Mouse (Mus musculus) kidney, embryonic 15.5 days (tissue): ENCODE data around the gene Eml4. TPM values are rescaled to one million over a fixed set of nuclear protein-coding genes. Genes with fewer than 3 reads are reported as not detected.

Source experiments
- ATAC-seq: fragments of 200-750 bp; cut with Nextera tagmentation; replicated peaks from 2 replicates; pipeline ENCODE4 v1.8.0; 2017; ENCODE audit warnings: moderate TSS enrichment; ENCODE audit not compliant: low FRiP score
- H3K27ac ChIP-seq: fragments of 300-500 bp; sonication (generic); 2 replicates; pipeline ENCODE4 v1.5.1; 2015; ENCODE audit warnings: mild to moderate bottlenecking, inconsistent platforms
- H3K27me3 ChIP-seq: fragments of 300-500 bp; sonication (generic); 2 replicates; pipeline ENCODE4 v1.6.1; 2015; ENCODE audit warnings: inconsistent platforms
- H3K36me3 ChIP-seq: fragments of 300-500 bp; sonication (generic); 2 replicates; pipeline ENCODE4 v1.6.1; 2015; ENCODE audit warnings: inconsistent platforms
- H3K4me1 ChIP-seq: fragments of 300-500 bp; sonication (generic); 2 replicates; pipeline ENCODE4 v1.6.1; 2015; ENCODE audit warnings: inconsistent platforms
- H3K4me2 ChIP-seq: fragments of 300-500 bp; sonication (generic); 2 replicates; pipeline ENCODE4 v1.6.1; 2015; ENCODE audit warnings: moderate library complexity, mild to moderate bottlenecking, inconsistent platforms
- H3K4me3 ChIP-seq: fragments of 300-500 bp; sonication (generic); replicated peaks from 2 replicates; pipeline ENCODE4 v1.5.1; 2015; ENCODE audit warnings: mild to moderate bottlenecking, inconsistent platforms
- H3K9ac ChIP-seq: fragments of 300-500 bp; sonication (generic); 2 replicates; pipeline ENCODE4 v1.6.1; 2015; ENCODE audit warnings: mild to moderate bottlenecking, inconsistent platforms
- H3K9me3 ChIP-seq: fragments of 300-500 bp; sonication (generic); replicated peaks from 2 replicates; pipeline ENCODE4 v1.6.1; 2016; ENCODE audit warnings: inconsistent platforms
- WGBS: fragments of 180-500 bp; shearing (Covaris S2); methylation state at CpG from one replicate; pipeline ENCODE4 v1.1.7; 2015; ENCODE audit warnings: mixed read lengths; 5-methylcytosine and 5-hydroxymethylcytosine counted together
- polyA plus RNA-seq: library from polyadenylated mRNA; unstranded; fragments of >200 nt; fragmentation: Nextera tagmentation; extraction: Ambion mirVana; gene quantifications from 2 replicates; pipeline ENCODE4 v1.2.1, GENCODE M21; 2015

Gene Eml4
- polyA plus RNA-seq, 1 experiment from 2014 or later: 37.3 TPM

DNA sequence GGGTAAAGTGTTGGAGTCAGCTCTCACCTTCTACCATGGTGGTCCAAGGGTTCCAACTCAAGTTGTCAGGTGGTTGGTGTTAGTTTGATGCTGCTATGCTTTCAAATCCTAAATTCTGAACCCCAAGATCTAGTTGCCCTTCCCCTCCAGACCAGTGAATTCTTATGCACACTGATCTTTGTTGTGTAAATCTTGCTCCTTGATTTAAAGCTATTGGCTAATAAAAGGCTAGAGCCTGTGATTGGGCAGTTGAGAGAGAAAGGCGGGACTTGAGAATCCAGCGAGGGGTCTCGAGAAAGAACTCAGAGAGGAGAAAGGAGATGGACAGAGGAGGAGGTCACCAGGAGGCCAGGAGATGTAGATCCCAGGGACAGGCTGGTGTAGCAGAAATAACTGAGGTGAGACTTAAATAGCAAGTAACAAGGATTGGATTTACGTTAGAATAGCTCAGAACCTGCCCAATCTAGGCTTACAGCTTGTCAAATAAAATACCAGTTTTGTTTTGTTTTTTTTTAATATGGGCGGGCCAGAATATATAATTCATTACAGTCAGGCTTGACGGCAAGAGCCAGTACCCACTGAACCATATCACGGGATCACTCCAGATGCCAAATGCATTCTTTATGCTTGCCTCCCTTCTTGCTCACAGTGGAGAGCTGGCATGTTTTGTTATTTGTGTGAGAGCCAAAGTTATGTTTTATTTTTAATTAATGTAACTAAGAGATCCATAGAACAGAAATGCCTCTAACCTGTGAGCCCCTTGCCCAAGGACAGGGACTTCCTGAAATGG lies 172.1 kb downstream of the Eml4 start:
- 40% methylated on average over 7 of the region's 7 CpGs for WGBS
- no peak; the same call in 1 of the 2 replicates for ATAC-seq
- no peaks in the 10 kb centered on the region for H3K36me3 ChIP-seq
- H3K4me3 ChIP-seq: no peak overlapping the region
- no peaks in the 10 kb centered on the region for H3K9me3 ChIP-seq
- peak overlapping the region; percentile 5; the same call in 1 of the 2 replicates for H3K4me2 ChIP-seq
- H3K9ac ChIP-seq: no peak overlapping the region
- H3K27me3 ChIP-seq: no peaks in the 10 kb centered on the region
- peaks cover 44% of the 10 kb centered on the region for H3K4me1 ChIP-seq
- peak overlapping the region; percentile 11 for H3K27ac ChIP-seq

DNA sequence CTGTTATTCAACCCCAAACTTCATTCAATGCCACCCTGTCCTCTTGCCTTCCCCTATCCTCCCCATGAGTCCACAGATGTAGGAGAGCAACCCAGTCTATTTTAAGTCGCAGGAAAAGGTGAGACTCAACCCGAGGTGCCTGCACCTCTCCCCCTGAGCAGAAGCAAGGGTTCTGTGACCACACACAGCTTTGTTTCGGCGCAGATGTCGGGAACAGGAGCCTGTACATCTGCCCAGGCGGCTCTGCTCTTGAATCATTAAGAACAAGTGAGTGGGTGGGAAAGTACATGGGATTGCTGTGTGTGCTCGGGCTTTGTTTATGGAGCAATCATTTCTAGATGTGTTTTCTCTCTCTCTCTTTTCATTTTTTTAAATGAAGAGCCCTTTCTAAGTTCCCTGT lies 174.0 kb downstream of the Eml4 start:
- no peak overlapping the region for H3K27ac ChIP-seq
- no peaks in the 10 kb centered on the region for H3K36me3 ChIP-seq
- WGBS: 51% methylated on average over 7 of the region's 7 CpGs
- no peak overlapping the region for H3K4me3 ChIP-seq
- H3K27me3 ChIP-seq: no peaks in the 10 kb centered on the region
- H3K4me2 ChIP-seq: no peak overlapping the region
- H3K4me1 ChIP-seq: peaks cover 56% of the 10 kb centered on the region
- no peak overlapping the region for H3K9ac ChIP-seq
- no peak for ATAC-seq
- no peaks in the 10 kb centered on the region for H3K9me3 ChIP-seq

DNA sequence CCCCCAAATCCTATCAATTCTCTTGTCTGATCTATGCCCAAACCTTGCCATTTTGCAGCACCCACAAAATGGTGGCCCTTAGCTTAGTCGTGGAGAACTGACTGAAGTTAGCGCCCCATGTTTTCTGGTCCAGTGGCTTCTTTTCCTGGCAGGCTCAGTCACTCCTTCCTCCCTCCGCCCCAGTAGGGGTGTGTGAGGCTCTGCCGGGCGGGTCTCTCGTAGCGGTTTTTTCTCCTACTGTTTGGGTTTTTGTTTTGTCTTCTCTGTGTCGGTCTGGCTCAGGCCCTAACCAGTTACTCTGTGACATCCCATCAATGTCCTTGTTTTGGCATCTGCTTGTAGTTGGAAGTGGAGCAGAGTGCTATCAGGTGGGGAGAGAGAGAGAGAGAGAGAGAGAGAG lies 174.9 kb downstream of the Eml4 start:
- H3K27ac ChIP-seq: peak overlapping the region; percentile 88
- ATAC-seq: 0 out of 2 replicates have a peak, but pooled peaks have one; percentile 5
- peak overlapping the region; percentile 17 for H3K4me3 ChIP-seq
- H3K4me2 ChIP-seq: peak overlapping the region; percentile 50
- no peaks in the 10 kb centered on the region for H3K36me3 ChIP-seq
- no peaks in the 10 kb centered on the region for H3K9me3 ChIP-seq
- H3K9ac ChIP-seq: no peak overlapping the region
- WGBS: 9% methylated on average over 8 of the region's 8 CpGs
- H3K4me1 ChIP-seq: peaks cover 56% of the 10 kb centered on the region
- H3K27me3 ChIP-seq: no peaks in the 10 kb centered on the region

DNA sequence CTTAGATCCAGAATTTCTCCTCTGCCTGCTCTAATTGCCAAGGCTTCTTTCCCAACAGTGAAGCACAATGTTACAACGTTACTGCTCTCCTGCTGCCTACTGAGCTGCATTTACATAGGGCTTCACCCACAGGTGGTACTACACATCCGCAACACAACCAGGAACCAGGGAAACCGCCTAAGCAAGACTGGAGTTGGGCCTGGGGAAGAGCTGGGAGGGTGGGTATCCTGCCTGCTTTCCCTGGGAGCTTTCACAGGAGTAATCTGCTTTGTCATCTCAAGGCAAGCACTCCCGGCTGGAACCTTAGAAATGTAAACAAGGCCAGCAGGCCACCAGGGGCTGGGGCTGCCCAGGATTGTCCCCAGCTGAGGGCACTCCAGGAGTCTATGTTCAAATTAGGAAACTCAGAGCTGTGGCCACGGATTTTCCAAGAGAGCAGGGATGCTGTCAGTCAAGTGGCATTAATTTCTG lies 175.4 kb downstream of the Eml4 start:
- Histone ChIP-seq H3K27ac (peak overlapping the region; percentile 88), H3K27me3 (no peaks in the 10 kb centered on the region), H3K4me2 (peak overlapping the region; percentile 50), H3K36me3 (no peaks in the 10 kb centered on the region), H3K4me3 (no peak overlapping the region), H3K9ac (no peak overlapping the region; the same call in 1 of the 2 replicates), H3K9me3 (no peaks in the 10 kb centered on the region), H3K4me1 (peaks cover 56% of the 10 kb centered on the region)
- WGBS: 11% methylated on average over 5 of the region's 5 CpGs
- ATAC-seq: peak; percentile 43; the same call in 1 of the 2 replicates

DNA sequence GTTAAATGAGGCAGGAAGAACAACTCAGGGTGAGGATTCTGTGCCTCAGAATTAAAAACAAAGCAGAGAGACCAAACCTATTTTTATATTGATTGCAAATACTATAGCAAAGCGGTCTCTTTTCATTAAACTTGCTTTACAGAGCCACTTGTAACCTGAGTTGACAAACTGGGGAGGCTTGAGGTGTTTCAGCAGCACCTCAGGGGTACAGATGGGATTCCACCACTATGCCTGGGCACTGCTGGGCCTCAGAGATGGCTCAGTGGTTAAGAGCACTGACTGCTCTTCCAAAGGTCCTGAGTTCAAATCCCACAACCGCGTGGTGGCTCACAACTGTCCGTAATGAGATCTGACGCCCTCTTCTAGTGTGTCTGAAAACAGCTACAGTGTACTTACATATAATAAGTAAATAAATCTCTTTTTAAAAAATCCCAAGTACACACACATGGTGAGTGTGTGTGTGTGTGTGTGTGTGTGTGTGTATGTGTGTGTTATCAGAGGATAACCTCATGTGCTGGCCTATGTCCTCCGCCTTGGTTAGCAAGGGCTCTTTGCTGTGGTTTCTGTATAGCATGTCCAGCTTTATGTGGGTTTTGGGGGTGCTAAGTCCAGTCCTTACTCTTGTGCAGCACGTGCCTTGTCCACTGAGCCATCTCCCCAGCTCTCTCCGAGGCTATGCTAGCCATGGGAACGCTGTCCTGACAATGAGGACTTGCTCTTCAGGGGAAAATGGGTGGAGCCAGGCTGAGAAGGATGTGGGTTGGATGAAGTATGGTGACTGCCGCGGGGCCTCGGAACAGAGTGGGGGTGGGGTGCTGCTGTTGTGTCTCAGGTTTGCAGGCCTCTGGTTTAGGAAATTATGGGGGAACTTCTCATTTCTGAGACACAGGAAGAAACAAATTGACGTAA lies 176.1 kb downstream of the Eml4 start:
- H3K4me1 ChIP-seq: peaks cover 56% of the 10 kb centered on the region
- H3K9ac ChIP-seq: no peak overlapping the region
- no peaks in the 10 kb centered on the region for H3K36me3 ChIP-seq
- no peaks in the 10 kb centered on the region for H3K27me3 ChIP-seq
- no peaks in the 10 kb centered on the region for H3K9me3 ChIP-seq
- peak overlapping the region; percentile 53 for H3K4me2 ChIP-seq
- H3K27ac ChIP-seq: peak overlapping the region; percentile 88
- peak; percentile 78 for ATAC-seq
- 27% methylated on average over 13 of the region's 13 CpGs for WGBS
- H3K4me3 ChIP-seq: no peak overlapping the region

DNA sequence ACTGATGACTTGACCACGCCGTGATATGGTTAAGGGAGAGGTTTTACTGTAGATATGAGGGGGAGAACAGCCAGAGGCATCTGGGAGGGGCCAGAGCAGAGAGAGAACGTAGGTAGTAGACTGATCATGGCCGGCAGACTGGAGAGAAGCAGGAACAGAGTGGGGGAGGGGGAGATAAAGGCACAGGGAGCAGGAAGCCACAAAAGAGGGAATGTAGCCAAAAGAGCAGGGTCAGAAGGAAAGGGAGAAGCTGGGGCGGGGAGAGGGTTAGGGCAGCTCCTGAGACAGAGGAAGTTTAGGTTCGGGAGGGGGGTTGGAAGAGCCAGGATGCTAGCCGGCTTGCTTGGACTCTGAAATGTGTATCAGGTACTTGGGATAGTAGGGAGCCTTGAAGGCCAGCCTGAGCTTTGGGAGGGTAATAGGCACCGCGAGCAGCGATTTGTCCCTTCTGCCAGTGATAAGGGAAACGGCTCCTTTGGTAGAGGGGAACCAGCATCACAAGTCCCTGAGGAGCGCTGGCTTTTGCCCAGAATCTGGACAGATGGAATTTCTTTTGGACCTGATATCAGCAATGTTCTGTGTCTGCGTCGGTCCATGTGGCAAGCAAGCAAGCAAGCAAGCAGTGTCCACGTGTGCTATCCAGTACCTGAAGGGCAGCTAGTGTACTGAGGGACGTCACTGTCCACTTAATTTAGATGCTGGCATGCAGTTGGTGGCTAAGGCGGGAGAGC lies 177.1 kb downstream of the Eml4 start:
- no peaks in the 10 kb centered on the region for H3K27me3 ChIP-seq
- no peak overlapping the region for H3K9ac ChIP-seq
- H3K27ac ChIP-seq: peak overlapping the region; percentile 88
- H3K9me3 ChIP-seq: no peaks in the 10 kb centered on the region
- 22% methylated on average over 17 of the region's 17 CpGs for WGBS
- peak overlapping the region; percentile 53 for H3K4me2 ChIP-seq
- H3K4me1 ChIP-seq: peaks cover 54% of the 10 kb centered on the region
- no peaks in the 10 kb centered on the region for H3K36me3 ChIP-seq
- H3K4me3 ChIP-seq: peak overlapping the region; percentile 16; the same call in 1 of the 2 replicates
- peak; percentile 45 for ATAC-seq

Other genes starting within 250 kb of the Eml4 start
- gene Pkdcc, start 135.6 kb upstream of the Eml4 start, polyA plus RNA-seq: 29.3 and 33.2 TPM in 2 replicates
- 189 and 196 TPM in 2 replicates for gene Cox7a2l, start 166.4 kb downstream of the Eml4 start, polyA plus RNA-seq